In the genomic region with DNA sequence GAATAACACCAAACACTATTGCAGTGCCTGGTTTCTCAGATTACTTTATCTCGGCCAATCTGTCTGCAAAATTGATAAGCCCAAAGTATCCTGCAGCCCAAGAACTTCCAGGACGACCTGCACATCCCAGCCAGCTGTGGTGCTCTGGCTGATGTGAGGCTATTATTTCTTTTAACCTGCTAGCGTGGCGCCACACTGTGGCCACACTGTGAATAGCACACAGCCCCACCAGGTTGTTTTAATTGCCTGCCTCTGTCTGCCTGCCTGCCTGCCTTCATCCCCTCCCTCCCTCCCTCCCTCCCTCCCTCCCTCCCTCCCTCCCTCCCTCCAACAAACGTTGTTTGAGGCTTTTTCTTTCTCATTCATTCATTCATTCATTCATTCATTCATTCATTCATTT, we compare ENCODE assay signal across 9 mouse cellular contexts. TPM values are rescaled to one million over a fixed set of nuclear protein-coding genes. Genes with fewer than 3 reads are reported as not detected.
A peak's percentile ranks its signal among the peaks of the same experiment; 100 is the strongest.
DNase-seq lines count a peak whose midpoint lies in the region; ATAC-seq and TF ChIP-seq lines count a peak whose summit lies in the region.
"Had no signal": no experiment of that assay in that cellular context is flagged by ENCODE, and none has a peak within 500 bp of the region (broad histone marks: within the 10 kb centered on the region; RNA-seq: fewer than 3 reads in every experiment).

No protein-coding gene starts in this region.

- DNase-seq in heart, adult 2 months, result peak; percentile 49 to 68
- DNase-seq in 416B (ENCODE audit: low read depth), result peak; percentile 72
- DNase-seq in R1 (ENCODE audit: low read depth, low spot score), result peak; percentile 87
- peak; percentile 69 to 76 for DNase-seq in kidney, postnatal 25 days
- peak; percentile 80 for DNase-seq in neural tube, embryonic 11.5 days (ENCODE audit: low spot score)
- peak; percentile 70 for DNase-seq in thymus, postnatal 25 days

- no peak for TF ChIP-seq POLR2A in heart, adult 2 months (IDR thresholded peaks at IDR 0.05; ENCODE audit: insufficient read depth, low read depth, low read length)
- no peak for TF ChIP-seq POLR2A in embryonic fibroblast, embryonic 13.5 days (IDR thresholded peaks at IDR 0.05; ENCODE audit: low read depth, low read length)

- WGBS in heart, adult 2 months, result 4% methylated on average over 5 of the region's 5 CpGs
- WGBS in heart, embryonic 12.5 days, result 5% methylated on average over 5 of the region's 5 CpGs
- 12% methylated on average over 4 of the region's 5 CpGs for WGBS in neural tube, embryonic 11.5 days

- no peaks in the 10 kb centered on the region for H3K79me2 ChIP-seq in heart, adult 2 months (replicated peaks; ENCODE audit: control insufficient read depth, insufficient read depth, low read length)

- ATAC-seq in heart, embryonic 12.5 days (ENCODE audit: insufficient number of reproducible peaks, low FRiP score), result no peak
- ATAC-seq in neural tube, embryonic 11.5 days (ENCODE audit: insufficient read depth, low FRiP score, low TSS enrichment), result no peak

- H3K4me1 ChIP-seq in heart, adult 2 months (ENCODE audit: control insufficient read depth, insufficient read depth, low read length), result no peaks in the 10 kb centered on the region
- H3K4me1 ChIP-seq in heart, embryonic 12.5 days (replicated peaks), result peaks cover 22% of the 10 kb centered on the region
- no peaks in the 10 kb centered on the region; the same call in none of the 2 replicates for H3K4me1 ChIP-seq in embryonic fibroblast, embryonic 13.5 days (ENCODE audit: control insufficient read depth, insufficient read depth, low read length)
- peaks cover 7% of the 10 kb centered on the region; the same call in 1 of the 2 replicates for H3K4me1 ChIP-seq in neural tube, embryonic 11.5 days (ENCODE audit: control insufficient read depth, insufficient read depth, low read length)

- H3K27me3 ChIP-seq in heart, adult 2 months (ENCODE audit: control insufficient read depth, insufficient read depth, low read length), result no peaks in the 10 kb centered on the region
- H3K27me3 ChIP-seq in heart, embryonic 12.5 days (replicated peaks), result no peaks in the 10 kb centered on the region
- no peaks in the 10 kb centered on the region for H3K27me3 ChIP-seq in neural tube, embryonic 11.5 days (ENCODE audit: control insufficient read depth, insufficient read depth, low read length)
- H3K27me3 ChIP-seq: hindbrain, embryonic 15.5 days had no signal

- no peaks in the 10 kb centered on the region for H3K9me3 ChIP-seq in heart, embryonic 12.5 days (replicated peaks)
- H3K9me3 ChIP-seq in neural tube, embryonic 11.5 days (ENCODE audit: control insufficient read depth, low read length), result no peaks in the 10 kb centered on the region
- H3K9me3 ChIP-seq: hindbrain, embryonic 15.5 days had no signal

- H3K27ac ChIP-seq in heart, adult 2 months, result no peak overlapping the region
- no peak overlapping the region for H3K27ac ChIP-seq in heart, embryonic 12.5 days (ENCODE audit: poor library complexity, severe bottlenecking)
- H3K27ac ChIP-seq in embryonic fibroblast, embryonic 13.5 days (ENCODE audit: insufficient read depth, low read length), result no peak overlapping the region
- no peak overlapping the region for H3K27ac ChIP-seq in neural tube, embryonic 11.5 days (ENCODE audit: low read depth, low read length)
- H3K27ac ChIP-seq: hindbrain, embryonic 15.5 days had no signal

- H3K4me3 ChIP-seq in heart, adult 2 months, result no peak overlapping the region
- H3K4me3 ChIP-seq in heart, embryonic 12.5 days, result no peak overlapping the region
- no peak overlapping the region for H3K4me3 ChIP-seq in embryonic fibroblast, embryonic 13.5 days (ENCODE audit: insufficient read depth, low read length)
- no peak overlapping the region for H3K4me3 ChIP-seq in neural tube, embryonic 11.5 days (ENCODE audit: low read depth, low read length)
- H3K4me3 ChIP-seq: hindbrain, embryonic 15.5 days had no signal

- H3K4me2 ChIP-seq in heart, embryonic 12.5 days, result no peak overlapping the region
- H3K4me2 ChIP-seq in neural tube, embryonic 11.5 days (ENCODE audit: low read depth), result no peak overlapping the region
- H3K4me2 ChIP-seq: hindbrain, embryonic 15.5 days had no signal

- TF ChIP-seq EP300 in heart, adult 2 months (IDR thresholded peaks at IDR 0.05; ENCODE audit: insufficient read depth, low read depth, low read length), result no peak

- no peaks in the 10 kb centered on the region for H3K36me3 ChIP-seq in heart, adult 2 months (ENCODE audit: control insufficient read depth, insufficient read depth, low read length)
- no peaks in the 10 kb centered on the region for H3K36me3 ChIP-seq in heart, embryonic 12.5 days
- H3K36me3 ChIP-seq in neural tube, embryonic 11.5 days (ENCODE audit: control insufficient read depth, insufficient read depth, low read length), result no peaks in the 10 kb centered on the region
- H3K36me3 ChIP-seq: hindbrain, embryonic 15.5 days had no signal

- intact Hi-C loops in heart, adult 2 months (cut with DNase I), result no loop called here

- peak; percentile 69 for TF ChIP-seq CTCF in heart, adult 2 months (IDR thresholded peaks at IDR 0.05)
- peak; percentile 59 for TF ChIP-seq CTCF in embryonic fibroblast, embryonic 13.5 days (IDR thresholded peaks at IDR 0.05; ENCODE audit: borderline replicate concordance, insufficient read depth, low read length)

- no peak overlapping the region for H3K9ac ChIP-seq in heart, adult 2 months (ENCODE audit: low read depth, low read length)
- no peak overlapping the region for H3K9ac ChIP-seq in heart, embryonic 12.5 days
- H3K9ac ChIP-seq in neural tube, embryonic 11.5 days (ENCODE audit: low read length), result no peak overlapping the region
- H3K9ac ChIP-seq: hindbrain, embryonic 15.5 days had no signal

RNA-seq across cellular contexts. Expression of gene Moap1, which starts 10.1 kb away (rescaled TPM):
- total RNA-seq in heart, adult 2 months (2021), result 1 to 10 TPM; 7.0 to 7.5 TPM
- polyA plus RNA-seq in heart, adult 2 months (2012; rRNA removed), result 0.51 TPM in 1 of 2 replicates, not detected in the other
- polyA plus RNA-seq in heart, embryonic 12.5 days (2016; fragmentation: Nextera tagmentation; extraction: Ambion mirVana), result 17.4 and 18.6 TPM in 2 replicates
- 2.7 and 3.3 TPM in 2 replicates for polyA plus RNA-seq in embryonic fibroblast, embryonic 13.5 days (2011; ENCODE audit: insufficient read length, low read depth, missing spikeins)
- 44.8 and 46.0 TPM in 2 replicates for polyA plus RNA-seq in neural tube, embryonic 11.5 days (2014; fragmentation: Nextera tagmentation; extraction: Ambion mirVana)

RNA-seq across cellular contexts. Expression of gene Tmem251, which starts 10.2 kb away (rescaled TPM):
- total RNA-seq in heart, adult 2 months (2021), result 1 to 10 TPM; 4.5 to 4.6 TPM
- polyA plus RNA-seq in heart, adult 2 months (2012; rRNA removed), result 1.8 and 4.0 TPM in 2 replicates
- polyA plus RNA-seq in heart, embryonic 12.5 days (2016; fragmentation: Nextera tagmentation; extraction: Ambion mirVana), result 7.1 and 8.2 TPM in 2 replicates
- polyA plus RNA-seq in embryonic fibroblast, embryonic 13.5 days (2011; ENCODE audit: insufficient read length, low read depth, missing spikeins), result 4.8 and 5.0 TPM in 2 replicates
- 11.6 and 11.7 TPM in 2 replicates for polyA plus RNA-seq in neural tube, embryonic 11.5 days (2014; fragmentation: Nextera tagmentation; extraction: Ambion mirVana)

RNA-seq across cellular contexts. Expression of gene Gm28051, which starts 24.2 kb away (rescaled TPM):
- total RNA-seq in heart, adult 2 months (2021), result not detected
- not detected in 2 replicates for polyA plus RNA-seq in heart, adult 2 months (2012; rRNA removed)
- polyA plus RNA-seq in heart, embryonic 12.5 days (2016; fragmentation: Nextera tagmentation; extraction: Ambion mirVana), result not detected in 2 replicates
- not detected in 2 replicates for polyA plus RNA-seq in embryonic fibroblast, embryonic 13.5 days (2011; ENCODE audit: insufficient read length, low read depth, missing spikeins)
- not detected in 2 replicates for polyA plus RNA-seq in neural tube, embryonic 11.5 days (2014; fragmentation: Nextera tagmentation; extraction: Ambion mirVana)
- polyA plus RNA-seq: hindbrain, embryonic 15.5 days had no signal

RNA-seq across cellular contexts. Expression of gene Gon7, which starts 24.2 kb away (rescaled TPM):
- 10 to 100 TPM in 1 of 2 experiments, 1 to 10 TPM in 1; 9.8 to 10.4 TPM for total RNA-seq in heart, adult 2 months (2021)
- 5.9 and 7.0 TPM in 2 replicates for polyA plus RNA-seq in heart, adult 2 months (2012; rRNA removed)
- 24.4 and 25.2 TPM in 2 replicates for polyA plus RNA-seq in heart, embryonic 12.5 days (2016; fragmentation: Nextera tagmentation; extraction: Ambion mirVana)
- polyA plus RNA-seq in embryonic fibroblast, embryonic 13.5 days (2011; ENCODE audit: insufficient read length, low read depth, missing spikeins), result 5.4 and 7.0 TPM in 2 replicates
- 37.8 and 41.2 TPM in 2 replicates for polyA plus RNA-seq in neural tube, embryonic 11.5 days (2014; fragmentation: Nextera tagmentation; extraction: Ambion mirVana)

RNA-seq across cellular contexts. Expression of gene Ubr7, which starts 24.4 kb away (rescaled TPM):
- 10 to 100 TPM; 22.8 to 24.6 TPM for total RNA-seq in heart, adult 2 months (2021)
- polyA plus RNA-seq in heart, adult 2 months (2012; rRNA removed), result 12.3 and 22.8 TPM in 2 replicates
- polyA plus RNA-seq in heart, embryonic 12.5 days (2016; fragmentation: Nextera tagmentation; extraction: Ambion mirVana), result 34.7 and 35.1 TPM in 2 replicates
- polyA plus RNA-seq in embryonic fibroblast, embryonic 13.5 days (2011; ENCODE audit: insufficient read length, low read depth, missing spikeins), result 28.8 and 35.5 TPM in 2 replicates
- 68.4 and 69.4 TPM in 2 replicates for polyA plus RNA-seq in neural tube, embryonic 11.5 days (2014; fragmentation: Nextera tagmentation; extraction: Ambion mirVana)
